Comparison of ENCODE assay signal across 8 mouse cellular contexts in genomic region chr12:110703008-110703471, GRCm38 (mm10). TPM values are rescaled to one million over a fixed set of nuclear protein-coding genes. Genes with fewer than 3 reads are reported as not detected.
DNase-seq lines count a peak whose midpoint lies in the region; ATAC-seq and TF ChIP-seq lines count a peak whose summit lies in the region.

No protein-coding gene starts in this region.

- intact Hi-C loops in gastrocnemius, adult 2 months (cut with DNase I) = loop anchor here (2.0 to 5.0 kb wide), 3 partner anchors 140 to 284 kb away; no protein-coding TSS in a partner anchor

- no peak for TF ChIP-seq CTCF in gastrocnemius, adult 2 months (IDR thresholded peaks at IDR 0.05)

- H3K27ac ChIP-seq in gastrocnemius, adult 2 months = 0 out of 2 replicates have a peak overlapping the region, but pooled peaks have one; percentile 25

- ATAC-seq in megakaryocyte progenitor cell, adult 5-6 weeks (replicated peaks; ENCODE audit: poor library complexity) = peak; percentile 37

- peak; percentile 95 for DNase-seq in ZHBTc4 (ENCODE audit: low read depth, low spot score)
- peak; percentile 76 to 86 for DNase-seq in cerebellum, postnatal 4 days (ENCODE audit: low spot score in 2 of 2)
- DNase-seq in gastrocnemius, adult 2 months = peak; percentile 89
- DNase-seq in hindlimb bud, embryonic 11.5 days (ENCODE audit: extremely low spot score, low read depth, low spot score) = peak; percentile 79
- DNase-seq in left cerebral cortex, adult 8-10 months (ENCODE audit: low spot score in 2 of 2) = peak; percentile 35 to 74
- peak; percentile 69 for DNase-seq in right cerebral cortex, postnatal 25 days
- DNase-seq in urinary bladder, postnatal 36 days (ENCODE audit: low spot score in 2 of 2) = peak; percentile 86 to 88

- peak overlapping the region; percentile 50; the same call in 1 of the 2 replicates for H3K4me3 ChIP-seq in gastrocnemius, adult 2 months

RNA-seq across cellular contexts. Expression of gene Hsp90aa1, which starts 0.5 kb away (rescaled TPM):
- total RNA-seq in gastrocnemius, adult 2 months (2021) = 10 to 100 TPM; 45.5 to 89.1 TPM
- 1,000 to 10,000 TPM in 3 of 4 experiments, 100 to 1,000 TPM in 1; 977 to 1,063 (median 1,024) TPM for total RNA-seq in left cerebral cortex, adult 8-10 months (2022)
- 1,320 and 1,329 TPM in 2 replicates for total RNA-seq in megakaryocyte progenitor cell, adult 5-6 weeks (2015)
- 1,319 and 1,619 TPM in 2 replicates for total RNA-seq in megakaryocyte progenitor cell, adult 5-6 weeks (2017)

RNA-seq across cellular contexts. Expression of gene 1700001K19Rik, which starts 20.6 kb away (rescaled TPM):
- not detected for total RNA-seq in gastrocnemius, adult 2 months (2021)
- total RNA-seq in left cerebral cortex, adult 8-10 months (2022) = not detected
- not detected in 2 replicates for total RNA-seq in megakaryocyte progenitor cell, adult 5-6 weeks (2015)
- total RNA-seq in megakaryocyte progenitor cell, adult 5-6 weeks (2017) = not detected in 2 replicates

RNA-seq across cellular contexts. Expression of gene Wdr20, which starts 34.7 kb away (rescaled TPM):
- total RNA-seq in gastrocnemius, adult 2 months (2021) = 10 to 100 TPM; 18.9 to 22.0 TPM
- total RNA-seq in left cerebral cortex, adult 8-10 months (2022) = 10 to 100 TPM; 44.9 to 50.4 (median 47.1) TPM
- 21.3 and 22.8 TPM in 2 replicates for total RNA-seq in megakaryocyte progenitor cell, adult 5-6 weeks (2015)
- 27.1 and 36.2 TPM in 2 replicates for total RNA-seq in megakaryocyte progenitor cell, adult 5-6 weeks (2017)

Comparison
In these comparisons a context has a peak if more than half of its experiments do, and no peak if none do; other contexts are left out.
1. Peak in every context shown above with its lines: DNase-seq, ATAC-seq, H3K4me3 ChIP-seq and H3K27ac ChIP-seq.
2. RNA of gene Hsp90aa1, which starts 0.5 kb away (total RNA-seq): 1,319 to 1,619 TPM in megakaryocyte progenitor cell, adult 5-6 weeks and 977 to 1,063 TPM in left cerebral cortex, adult 8-10 months; 45.5 to 89.1 TPM in gastrocnemius, adult 2 months; every median in the first group is over 10 times any median in the second.